Mouse (Mus musculus): ENCODE measurements at regions not wholly inside any gene's neighbourhood (a gene's known extent, or its start where the extent isn't known, plus 50 kb on each side); places are given as distances from the start of the nearest gene placed in this dataset.

- H3K36me3 ChIP-seq (ENCODE audit: control insufficient read depth, insufficient read depth, low read length) = no peaks in the 10 kb centered on the region
- TF ChIP-seq POLR2A (IDR thresholded peaks at IDR 0.05; ENCODE audit: control insufficient read depth, low read depth, low read length) = no peak
- TF ChIP-seq CTCF (IDR thresholded peaks at IDR 0.05; ENCODE audit: control insufficient read depth, insufficient read depth, insufficient replicate concordance, low read depth, low read length) = no peak
- H3K4me1 ChIP-seq (ENCODE audit: control insufficient read depth, insufficient read depth, low read length) = no peaks in the 10 kb centered on the region
- H3K27me3 ChIP-seq (ENCODE audit: control insufficient read depth, insufficient read depth, low read length) = no peaks in the 10 kb centered on the region
- H3K27ac ChIP-seq (ENCODE audit: control insufficient read depth, insufficient read depth, low read depth, low read length) = no peak overlapping the region
- no peak overlapping the region for H3K4me3 ChIP-seq (ENCODE audit: control insufficient read depth, low read depth, low read length)
Observed at GRCm38 (mm10) chr10:116699711-116700110, 118.4 kb upstream of the Cnot2 start.

- Histone ChIP-seq H3K27ac (ENCODE audit: control insufficient read depth, insufficient read depth, low read depth, low read length) (no peak overlapping the region), H3K4me3 (ENCODE audit: control insufficient read depth, low read depth, low read length) (no peak overlapping the region), H3K27me3 (ENCODE audit: control insufficient read depth, insufficient read depth, low read length) (no peaks in the 10 kb centered on the region), H3K36me3 (ENCODE audit: control insufficient read depth, insufficient read depth, low read length) (no peaks in the 10 kb centered on the region), H3K4me1 (ENCODE audit: control insufficient read depth, insufficient read depth, low read length) (peaks cover 4% of the 10 kb centered on the region; the same call in 1 of the 2 replicates)
- TF ChIP-seq CTCF (IDR thresholded peaks at IDR 0.05; ENCODE audit: control insufficient read depth, insufficient read depth, insufficient replicate concordance, low read depth, low read length) (no peak), POLR2A (IDR thresholded peaks at IDR 0.05; ENCODE audit: control insufficient read depth, low read depth, low read length) (no peak)
Observed at GRCm38 (mm10) chr10:116697628-116698316, 116.5 kb upstream of the Cnot2 start.

- Histone ChIP-seq H3K4me1 (ENCODE audit: control insufficient read depth, insufficient read depth, low read length) (peaks cover 6% of the 10 kb centered on the region; the same call in 1 of the 2 replicates), H3K4me3 (ENCODE audit: control insufficient read depth, low read depth, low read length) (no peak overlapping the region), H3K27ac (ENCODE audit: control insufficient read depth, insufficient read depth, low read depth, low read length) (no peak overlapping the region), H3K36me3 (ENCODE audit: control insufficient read depth, insufficient read depth, low read length) (no peaks in the 10 kb centered on the region), H3K27me3 (ENCODE audit: control insufficient read depth, insufficient read depth, low read length) (no peaks in the 10 kb centered on the region)
- TF ChIP-seq CTCF (IDR thresholded peaks at IDR 0.05; ENCODE audit: control insufficient read depth, insufficient read depth, insufficient replicate concordance, low read depth, low read length) (no peak), POLR2A (IDR thresholded peaks at IDR 0.05; ENCODE audit: control insufficient read depth, low read depth, low read length) (no peak)
Observed at GRCm38 (mm10) chr10:116693816-116694215, 112.5 kb upstream of the Cnot2 start.

- Histone ChIP-seq H3K4me1 (ENCODE audit: control insufficient read depth, insufficient read depth, low read length) (no peaks in the 10 kb centered on the region; the same call in 1 of the 2 replicates), H3K27me3 (ENCODE audit: control insufficient read depth, insufficient read depth, low read length) (no peaks in the 10 kb centered on the region), H3K27ac (ENCODE audit: control insufficient read depth, insufficient read depth, low read depth, low read length) (peak overlapping the region; percentile 10; the same call in 1 of the 2 replicates), H3K36me3 (ENCODE audit: control insufficient read depth, insufficient read depth, low read length) (no peaks in the 10 kb centered on the region), H3K4me3 (ENCODE audit: control insufficient read depth, low read depth, low read length) (peak overlapping the region; percentile 52)
- no peak for TF ChIP-seq CTCF (IDR thresholded peaks at IDR 0.05; ENCODE audit: control insufficient read depth, insufficient read depth, insufficient replicate concordance, low read depth, low read length)
- TF ChIP-seq POLR2A (IDR thresholded peaks at IDR 0.05; ENCODE audit: control insufficient read depth, low read depth, low read length) = no peak
Observed at GRCm38 (mm10) chr10:116686741-116687140, 105.4 kb upstream of the Cnot2 start.

GRCm38 (mm10) chr10:116683374-116683773, 102.1 kb upstream of the Cnot2 start:
- TF ChIP-seq POLR2A (IDR thresholded peaks at IDR 0.05; ENCODE audit: control insufficient read depth, low read depth, low read length) (no peak), CTCF (IDR thresholded peaks at IDR 0.05; ENCODE audit: control insufficient read depth, insufficient read depth, insufficient replicate concordance, low read depth, low read length) (no peak)
- H3K4me3 ChIP-seq (ENCODE audit: control insufficient read depth, low read depth, low read length) = no peak overlapping the region
- no peaks in the 10 kb centered on the region; the same call in 1 of the 2 replicates for H3K4me1 ChIP-seq (ENCODE audit: control insufficient read depth, insufficient read depth, low read length)
- no peaks in the 10 kb centered on the region for H3K27me3 ChIP-seq (ENCODE audit: control insufficient read depth, insufficient read depth, low read length)
- no peaks in the 10 kb centered on the region for H3K36me3 ChIP-seq (ENCODE audit: control insufficient read depth, insufficient read depth, low read length)
- no peak overlapping the region for H3K27ac ChIP-seq (ENCODE audit: control insufficient read depth, insufficient read depth, low read depth, low read length)

- no peak for TF ChIP-seq POLR2A (IDR thresholded peaks at IDR 0.05; ENCODE audit: control insufficient read depth, low read depth, low read length)
- no peak for TF ChIP-seq CTCF (IDR thresholded peaks at IDR 0.05; ENCODE audit: control insufficient read depth, insufficient read depth, insufficient replicate concordance, low read depth, low read length)
- Histone ChIP-seq H3K36me3 (ENCODE audit: control insufficient read depth, insufficient read depth, low read length) (no peaks in the 10 kb centered on the region), H3K27ac (ENCODE audit: control insufficient read depth, insufficient read depth, low read depth, low read length) (no peak overlapping the region), H3K4me1 (ENCODE audit: control insufficient read depth, insufficient read depth, low read length) (no peaks in the 10 kb centered on the region), H3K27me3 (ENCODE audit: control insufficient read depth, insufficient read depth, low read length) (no peaks in the 10 kb centered on the region), H3K4me3 (ENCODE audit: control insufficient read depth, low read depth, low read length) (no peak overlapping the region)
Observed at GRCm38 (mm10) chr10:116678950-116679735, 97.8 kb upstream of the Cnot2 start.

- Histone ChIP-seq H3K27ac (ENCODE audit: control insufficient read depth, insufficient read depth, low read depth, low read length) (no peak overlapping the region), H3K4me3 (ENCODE audit: control insufficient read depth, low read depth, low read length) (no peak overlapping the region), H3K36me3 (ENCODE audit: control insufficient read depth, insufficient read depth, low read length) (no peaks in the 10 kb centered on the region), H3K27me3 (ENCODE audit: control insufficient read depth, insufficient read depth, low read length) (no peaks in the 10 kb centered on the region), H3K4me1 (ENCODE audit: control insufficient read depth, insufficient read depth, low read length) (no peaks in the 10 kb centered on the region)
- TF ChIP-seq CTCF (IDR thresholded peaks at IDR 0.05; ENCODE audit: control insufficient read depth, insufficient read depth, insufficient replicate concordance, low read depth, low read length) (no peak), POLR2A (IDR thresholded peaks at IDR 0.05; ENCODE audit: control insufficient read depth, low read depth, low read length) (no peak)
Observed at GRCm38 (mm10) chr10:116677949-116678348, 96.6 kb upstream of the Cnot2 start.
